Mouse (Mus musculus): ENCODE measurements around the gene Itprip.

Gene Itprip

GRCm38 (mm10) chr19:47919126-47919965 lies at the start of gene Itprip, which contains the start of gene Cfap43:
TSS of gene Itprip (minus strand) at chr19:47919299.
TSS of gene Cfap43 (minus strand) at chr19:47919287.
- DNase-seq, result peak; percentile 4

GRCm38 (mm10) chr19:47958181-47958580 lies 39.1 kb upstream of the Itprip start:
- no peak for DNase-seq

- DNase-seq, result no peak
These were observed 34.1 kb upstream of the Itprip start for GRCm38 (mm10) chr19:47953169-47953568.

- no peak for DNase-seq
These were observed 31.8 kb upstream of the Itprip start for GRCm38 (mm10) chr19:47950946-47951345.

DNA sequence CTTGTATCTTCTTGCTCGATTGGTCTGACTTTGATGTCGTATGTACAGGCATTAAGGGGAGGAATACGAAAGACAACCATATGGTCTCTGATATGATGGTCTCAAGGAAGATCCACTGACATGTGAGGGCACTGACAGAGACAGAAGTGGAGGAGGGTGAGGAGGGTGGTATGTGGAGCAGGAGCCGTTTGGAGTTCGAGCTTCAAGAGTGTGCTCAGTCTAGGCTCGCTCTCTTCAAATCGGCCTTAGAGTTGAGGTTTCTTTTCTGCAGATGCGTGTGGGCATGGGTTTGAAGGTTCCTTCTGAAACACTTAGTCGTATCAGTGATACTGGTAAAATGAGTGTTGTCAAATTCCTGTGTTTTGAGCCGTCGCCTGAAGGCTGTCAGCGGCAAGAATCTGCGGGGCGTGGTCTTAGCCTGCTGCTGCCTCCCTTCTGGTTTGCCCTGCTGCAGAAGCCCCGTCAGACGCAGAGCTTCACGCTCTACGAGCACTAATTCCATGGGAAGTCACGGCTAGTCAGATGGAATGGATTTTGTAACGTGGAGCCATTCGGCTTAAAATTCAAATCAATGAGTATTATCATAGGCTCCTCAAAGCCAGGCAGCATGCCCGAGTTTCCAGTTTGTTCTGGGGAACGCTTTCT lies 27.8 kb upstream of the Itprip start:
- DNase-seq, result no peak

DNA sequence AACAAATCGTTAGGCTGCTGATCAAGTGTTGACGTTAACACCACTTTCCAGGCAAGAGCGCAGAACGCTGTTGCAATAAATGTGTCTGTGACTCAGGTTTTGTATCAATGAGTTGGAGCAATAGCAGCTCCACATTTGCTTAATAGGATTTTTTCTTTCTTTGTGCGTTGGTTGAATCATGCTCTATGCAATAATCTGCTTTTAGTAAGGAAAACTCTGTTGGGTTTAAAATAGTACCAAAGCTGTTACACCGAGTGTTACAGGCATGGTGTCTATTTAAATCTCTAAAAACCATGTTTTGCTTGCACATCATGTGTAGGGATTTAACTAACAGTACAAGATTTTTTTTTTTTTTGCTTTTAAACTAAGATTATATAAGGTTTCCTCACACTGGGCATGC lies 20.3 kb upstream of the Itprip start:
- DNase-seq, result no peak

GRCm38 (mm10) chr19:47937443-47938406 lies 18.6 kb upstream of the Itprip start, which contains the start of gene Cfap58:
TSS of gene Cfap58 (plus strand) at chr19:47937675.
- no peak for DNase-seq

DNA sequence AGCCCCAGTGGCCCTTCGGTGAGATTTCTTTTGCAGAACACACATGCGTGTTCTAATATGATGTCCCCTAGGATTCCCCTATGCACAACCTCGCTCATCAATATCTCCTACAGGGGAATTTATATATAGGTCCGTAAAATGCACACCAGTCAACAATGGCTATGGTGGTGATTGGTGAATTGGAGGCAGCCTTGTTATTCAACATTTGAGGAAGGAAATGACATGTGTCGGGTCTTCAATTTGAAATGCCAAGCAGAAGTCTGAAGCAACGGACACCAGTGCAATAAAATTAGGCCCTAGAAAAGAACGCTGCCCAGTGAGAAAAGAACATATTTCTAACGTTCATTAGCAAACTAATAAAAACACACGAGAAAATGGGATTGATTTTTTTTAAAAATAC lies 17.8 kb upstream of the Itprip start:
- no peak for DNase-seq

DNA sequence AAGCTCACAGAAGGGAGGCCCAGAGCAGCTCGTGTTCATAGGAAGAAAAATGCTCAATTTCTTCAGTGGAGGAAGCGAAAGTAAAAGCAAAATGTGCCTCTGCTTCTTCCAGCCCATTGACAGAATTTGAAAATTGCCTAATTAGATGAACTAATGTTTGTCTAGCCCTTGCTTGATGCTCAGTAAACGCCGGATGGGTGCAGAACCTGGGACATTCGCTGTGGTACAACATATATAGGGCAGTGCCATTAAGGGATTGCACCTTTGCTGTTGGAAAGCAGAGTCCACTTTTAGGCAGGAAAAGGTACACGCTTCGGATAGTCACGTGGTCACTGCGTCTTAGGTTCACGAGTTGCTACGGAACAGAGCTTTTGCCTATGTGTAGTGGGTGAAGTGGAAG lies 17.4 kb upstream of the Itprip start:
- DNase-seq, result no peak

GRCm38 (mm10) chr19:47935530-47935929 lies 16.4 kb upstream of the Itprip start:
- no peak for DNase-seq

DNA sequence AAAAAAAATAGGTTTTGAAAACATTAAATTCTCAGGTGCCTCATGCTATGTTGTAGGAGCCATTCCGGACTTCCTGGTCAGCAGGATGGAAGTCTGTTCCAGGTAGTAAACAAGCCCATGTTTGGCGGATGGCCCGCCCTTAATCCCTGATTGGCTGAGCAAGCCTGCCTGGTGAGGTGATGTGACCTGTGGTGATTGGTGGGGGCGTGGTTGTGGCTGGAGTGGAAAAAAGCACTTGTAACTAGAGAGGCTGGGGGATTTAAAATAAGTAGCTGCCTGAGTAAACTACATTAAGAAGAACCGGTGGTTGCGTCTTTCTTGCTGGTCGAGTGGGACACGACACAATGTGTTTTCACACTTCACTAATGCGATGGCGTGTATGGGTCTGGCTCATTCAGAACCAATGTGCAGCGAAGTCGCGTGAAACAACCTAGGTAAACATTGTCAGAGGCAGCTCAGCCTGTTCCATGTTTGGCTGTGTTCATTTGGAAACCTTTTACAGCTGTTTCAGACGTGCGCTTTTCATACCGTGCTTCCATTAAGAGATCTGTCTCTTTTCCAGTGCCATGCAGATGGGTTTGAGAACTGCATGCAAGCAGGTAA lies 15.6 kb upstream of the Itprip start:
- DNase-seq, result no peak

GRCm38 (mm10) chr19:47934146-47934545 lies 15.0 kb upstream of the Itprip start:
- no peak for DNase-seq

DNA sequence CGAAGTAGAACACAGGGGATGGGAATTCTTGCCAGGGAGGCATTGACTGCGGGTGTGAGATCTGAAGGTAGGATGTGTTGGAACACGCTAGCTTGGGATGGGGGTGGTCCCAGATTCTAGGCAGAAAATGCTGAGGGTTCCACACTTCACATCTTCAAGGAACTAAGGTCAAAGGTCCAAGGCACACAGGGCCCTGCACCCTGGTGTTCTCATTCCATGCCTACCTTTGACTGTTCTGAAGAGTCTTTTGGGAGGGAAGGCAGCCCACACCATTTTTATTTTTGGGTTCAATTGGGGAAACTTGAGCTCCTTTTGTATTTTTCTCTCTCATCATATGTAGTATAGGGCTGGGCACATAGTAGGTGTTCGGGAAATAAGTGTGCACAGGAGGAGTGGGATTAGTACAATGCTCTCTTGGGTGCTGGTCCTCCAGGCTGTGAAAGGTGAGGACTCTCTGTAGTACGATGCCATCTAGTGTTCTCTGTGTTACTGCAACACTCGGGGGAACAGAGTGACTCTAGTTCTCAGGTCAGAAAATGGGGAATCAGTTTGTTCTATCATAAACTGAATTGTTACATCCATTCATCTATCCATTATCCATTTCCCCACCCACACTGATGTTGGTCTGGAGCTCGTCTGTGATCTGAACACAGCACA lies 13.0 kb upstream of the Itprip start:
- peak; percentile 7 for DNase-seq

DNA sequence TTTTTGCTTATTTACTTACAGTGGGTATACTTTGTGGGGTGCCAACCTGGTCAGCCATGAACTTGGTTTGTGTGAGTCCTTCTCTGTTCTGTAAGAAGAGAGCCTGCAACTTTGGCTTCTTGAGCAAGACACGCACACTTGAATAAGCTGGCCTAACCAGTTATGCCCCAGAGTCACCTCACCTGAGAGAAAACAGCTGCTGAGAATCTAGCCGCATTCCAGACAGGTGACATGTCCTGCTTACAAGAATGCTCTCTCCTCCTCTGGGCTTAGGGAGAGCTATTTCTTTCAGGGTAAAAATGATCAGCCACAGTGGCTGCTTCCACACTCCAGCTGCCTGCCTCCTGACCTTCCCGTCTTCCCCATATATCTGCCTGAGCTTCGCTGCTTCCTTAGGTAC lies 9.9 kb upstream of the Itprip start:
- no peak for DNase-seq

GRCm38 (mm10) chr19:47927032-47927431 lies 7.9 kb upstream of the Itprip start:
- no peak for DNase-seq

GRCm38 (mm10) chr19:47925819-47926218 lies 6.7 kb upstream of the Itprip start:
- no peak for DNase-seq

DNA sequence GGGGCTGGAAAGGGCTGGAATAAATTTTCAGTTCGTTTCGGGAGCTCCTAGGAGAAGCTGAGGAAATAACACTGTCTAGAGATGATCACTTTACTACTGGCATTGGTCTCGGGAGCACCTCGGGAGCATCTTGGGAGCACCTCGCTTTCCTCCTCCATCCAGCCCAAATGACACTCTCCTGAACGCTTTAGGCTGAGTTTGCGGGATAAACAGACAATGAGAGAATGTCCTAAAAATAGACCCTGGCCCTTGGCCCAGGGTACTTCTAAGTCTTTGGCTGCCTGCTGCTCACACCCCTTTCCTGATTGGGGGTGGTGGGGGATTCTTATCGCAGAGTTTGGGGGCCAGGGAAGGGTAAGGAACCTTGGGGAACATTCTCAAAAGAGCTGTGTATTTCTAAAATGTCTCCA lies 872 bp upstream of the Itprip start:
- no peak for DNase-seq

GRCm38 (mm10) chr19:47918455-47919101 lies 521 bp downstream of the Itprip start:
- DNase-seq, result no peak

DNA sequence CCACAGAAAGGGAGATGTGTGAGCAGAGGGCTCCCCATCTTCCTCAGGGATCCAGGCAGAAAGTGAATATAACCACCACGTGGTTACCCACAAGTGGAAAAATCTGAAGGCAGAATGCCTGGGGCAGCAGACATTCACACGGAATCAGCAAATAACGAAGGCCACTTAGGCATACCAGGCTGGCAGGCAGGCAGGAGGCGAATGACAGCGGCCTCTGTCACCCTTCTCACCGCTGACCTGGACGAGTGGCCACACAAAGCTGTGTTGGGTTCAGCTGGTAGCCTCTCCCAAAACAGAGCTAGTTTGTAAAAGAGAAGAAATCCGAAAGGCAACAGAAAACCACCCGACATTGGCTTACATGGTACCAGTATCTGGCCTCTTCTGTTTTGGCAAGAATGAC lies 1.1 kb downstream of the Itprip start:
- no peak for DNase-seq

DNA sequence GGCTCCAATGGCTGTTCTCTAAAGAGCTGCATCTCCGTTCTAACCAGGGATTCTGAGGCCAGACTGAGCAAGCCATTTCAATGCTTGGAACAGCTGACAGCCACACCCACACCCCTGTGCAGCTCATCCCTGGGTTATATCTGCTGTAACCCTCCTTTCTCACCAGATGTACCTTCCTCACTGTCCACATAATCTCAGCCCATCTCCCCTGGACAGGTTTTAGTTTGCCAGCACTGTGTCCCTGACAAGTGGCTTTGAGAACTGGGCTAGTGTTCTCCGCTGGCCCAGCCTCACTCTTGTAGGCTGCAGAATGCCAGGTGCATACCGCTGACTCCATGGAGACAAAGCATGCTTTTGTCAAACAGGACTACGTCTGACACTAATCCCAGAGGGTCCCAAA lies 1.7 kb downstream of the Itprip start:
- no peak for DNase-seq

DNA sequence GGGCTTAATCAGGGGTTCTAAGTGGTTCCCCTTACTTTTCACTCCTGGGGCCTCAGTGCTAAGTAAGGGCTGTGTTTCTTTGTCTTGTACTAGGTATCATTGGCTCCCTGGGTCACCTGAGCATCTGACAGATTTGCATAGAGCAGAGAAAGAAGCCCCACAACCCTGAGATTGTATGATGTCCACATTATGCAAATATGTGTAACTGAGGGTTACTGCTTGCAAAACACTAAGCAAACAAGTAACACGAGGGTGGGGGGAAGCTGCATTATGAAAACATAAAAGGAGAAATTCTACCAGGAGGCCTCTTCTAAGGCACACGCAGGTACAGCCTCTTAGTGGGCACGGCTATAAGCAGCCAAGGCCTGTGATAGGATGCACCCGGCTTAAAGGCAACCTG lies 3.8 kb downstream of the Itprip start:
- DNase-seq, result no peak

GRCm38 (mm10) chr19:47914191-47914590 lies 4.9 kb downstream of the Itprip start:
- no peak for DNase-seq
